ENCODE assay signal across 30 mouse cellular contexts in the genomic region with DNA sequence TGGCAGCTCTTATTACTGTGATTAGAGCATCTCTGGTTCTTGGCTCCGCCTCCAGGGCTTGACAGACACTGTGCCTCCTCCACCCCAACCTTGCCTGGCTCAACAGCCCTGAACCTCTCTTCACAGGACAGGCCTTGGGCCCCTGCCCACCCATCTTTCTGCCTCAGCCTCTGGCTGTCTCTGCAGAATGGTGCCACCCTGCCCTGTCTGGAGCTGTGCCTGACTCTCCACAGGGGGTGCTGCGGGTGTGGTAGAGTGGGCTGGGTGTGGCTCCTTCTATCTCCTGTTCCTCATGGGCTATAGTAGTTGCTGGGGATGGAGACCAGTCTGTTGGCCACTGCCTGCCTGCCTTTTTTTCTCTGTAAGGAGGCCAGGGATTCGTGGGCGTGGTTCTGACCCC. TPM values are rescaled to one million over a fixed set of nuclear protein-coding genes. Genes with fewer than 3 reads are reported as not detected.
DNase-seq lines count a peak whose midpoint lies in the region; ATAC-seq and TF ChIP-seq lines count a peak whose summit lies in the region.
"Had no signal": no experiment of that assay in that cellular context is flagged by ENCODE, and none has a peak within 500 bp of the region (broad histone marks: within the 10 kb centered on the region; RNA-seq: fewer than 3 reads in every experiment).

No protein-coding gene starts in this region.

- WGBS in forebrain, embryonic 11.5 days: 65% methylated on average over 4 of the region's 4 CpGs
- 70% methylated on average over 4 of the region's 4 CpGs for WGBS in forebrain, embryonic 12.5 days
- WGBS in liver, embryonic 14.5 days (ENCODE audit: insufficient replicate concordance): 41% methylated on average over 4 of the region's 4 CpGs
- WGBS in liver, postnatal 0 days (ENCODE audit: insufficient replicate concordance): 51% methylated on average over 4 of the region's 4 CpGs

- H3K9me3 ChIP-seq in forebrain, embryonic 11.5 days (ENCODE audit: control insufficient read depth, low read length): no peaks in the 10 kb centered on the region
- no peaks in the 10 kb centered on the region for H3K9me3 ChIP-seq in forebrain, embryonic 12.5 days
- H3K9me3 ChIP-seq in liver, embryonic 14.5 days (ENCODE audit: control insufficient read depth, low read length): no peaks in the 10 kb centered on the region
- H3K9me3 ChIP-seq in liver, postnatal 0 days (ENCODE audit: low read length): no peaks in the 10 kb centered on the region
- H3K9me3 ChIP-seq: embryonic facial prominence, embryonic 10.5 days; embryonic facial prominence, embryonic 13.5 days; G1E; heart, embryonic 10.5 days; heart, embryonic 13.5 days had no signal

- ATAC-seq in forebrain, embryonic 11.5 days (replicated peaks; ENCODE audit: low FRiP score): 0 out of 2 replicates have a peak, but pooled peaks have one; percentile 33
- ATAC-seq in forebrain, embryonic 12.5 days (ENCODE audit: low FRiP score): no peak
- ATAC-seq in liver, embryonic 14.5 days (ENCODE audit: insufficient read depth): no peak
- ATAC-seq in liver, postnatal 0 days: no peak
- ATAC-seq in megakaryocyte progenitor cell, adult 5-6 weeks (replicated peaks; ENCODE audit: poor library complexity): peak; percentile 50; the same call in 1 of the 2 replicates
- ATAC-seq: hindbrain, postnatal 0 days; inflammation-experienced regulatory T-cells, adult 6 months; Patski had no signal

- no peaks in the 10 kb centered on the region for H3K27me3 ChIP-seq in forebrain, embryonic 11.5 days (ENCODE audit: control insufficient read depth, insufficient read depth, low read length)
- H3K27me3 ChIP-seq in forebrain, embryonic 12.5 days: peaks cover 21% of the 10 kb centered on the region; the same call in 1 of the 2 replicates
- H3K27me3 ChIP-seq in liver, embryonic 14.5 days (ENCODE audit: control insufficient read depth, insufficient read depth, low read length): no peaks in the 10 kb centered on the region
- no peaks in the 10 kb centered on the region for H3K27me3 ChIP-seq in liver, postnatal 0 days (ENCODE audit: insufficient read depth, low read length)
- H3K27me3 ChIP-seq: Patski had no signal

- no peak overlapping the region for H3K4me2 ChIP-seq in forebrain, embryonic 11.5 days (ENCODE audit: low read depth, low read length, severe bottlenecking)
- no peak overlapping the region for H3K4me2 ChIP-seq in forebrain, embryonic 12.5 days
- H3K4me2 ChIP-seq in liver, embryonic 14.5 days (ENCODE audit: low read depth): no peak overlapping the region
- no peak overlapping the region for H3K4me2 ChIP-seq in liver, postnatal 0 days (ENCODE audit: low read depth, low read length)
- H3K4me2 ChIP-seq: embryonic facial prominence, embryonic 13.5 days; heart, embryonic 13.5 days; hindbrain, embryonic 14.5 days had no signal

- H3K27ac ChIP-seq in forebrain, embryonic 11.5 days (ENCODE audit: low read depth, low read length): no peak overlapping the region
- H3K27ac ChIP-seq in forebrain, embryonic 12.5 days: no peak overlapping the region
- peak overlapping the region; percentile 70 for H3K27ac ChIP-seq in layer of hippocampus, adult 2 months
- H3K27ac ChIP-seq in liver, embryonic 14.5 days: no peak overlapping the region
- no peak overlapping the region for H3K27ac ChIP-seq in liver, postnatal 0 days (ENCODE audit: low read depth)
- H3K27ac ChIP-seq: embryonic facial prominence, embryonic 10.5 days; embryonic facial prominence, embryonic 13.5 days; heart, embryonic 10.5 days; heart, embryonic 13.5 days; hindbrain, embryonic 14.5 days; hindbrain, postnatal 0 days had no signal

- no peak overlapping the region for H3K4me3 ChIP-seq in forebrain, embryonic 11.5 days (ENCODE audit: low read depth, low read length)
- no peak overlapping the region for H3K4me3 ChIP-seq in forebrain, embryonic 12.5 days (replicated peaks)
- no peak overlapping the region for H3K4me3 ChIP-seq in layer of hippocampus, adult 2 months
- no peak overlapping the region for H3K4me3 ChIP-seq in liver, embryonic 14.5 days (ENCODE audit: insufficient read depth in 1 of 2, low read depth in 2 of 2, low read length in 2 of 2)
- H3K4me3 ChIP-seq in liver, postnatal 0 days (ENCODE audit: low read depth, low read length): no peak overlapping the region
- H3K4me3 ChIP-seq: embryonic facial prominence, embryonic 10.5 days; embryonic facial prominence, embryonic 13.5 days; erythroblast, embryonic 14.5 days; heart, embryonic 10.5 days; heart, embryonic 13.5 days had no signal

- TF ChIP-seq CTCF in layer of hippocampus, adult 2 months (conservative IDR thresholded peaks at IDR 0.05): no peak
- peak; percentile 14; the same call in 1 of the 2 replicates for TF ChIP-seq CTCF in liver, embryonic 14.5 days (IDR thresholded peaks at IDR 0.05; ENCODE audit: low read depth)
- TF ChIP-seq CTCF in liver, postnatal 0 days (IDR thresholded peaks at IDR 0.05; ENCODE audit: low read depth): no peak

- no peaks in the 10 kb centered on the region for H3K4me1 ChIP-seq in forebrain, embryonic 11.5 days (replicated peaks; ENCODE audit: control insufficient read depth, insufficient read depth, low read length)
- H3K4me1 ChIP-seq in forebrain, embryonic 12.5 days: peaks cover 16% of the 10 kb centered on the region
- no peaks in the 10 kb centered on the region for H3K4me1 ChIP-seq in liver, embryonic 14.5 days (replicated peaks; ENCODE audit: control insufficient read depth in 2 of 2, insufficient read depth in 2 of 2, low read length in 1 of 2)
- no peaks in the 10 kb centered on the region for H3K4me1 ChIP-seq in liver, postnatal 0 days (ENCODE audit: insufficient read depth)
- H3K4me1 ChIP-seq: heart, embryonic 13.5 days had no signal

- no peaks in the 10 kb centered on the region for H3K36me3 ChIP-seq in forebrain, embryonic 11.5 days (ENCODE audit: control insufficient read depth, insufficient read depth, low read length)
- H3K36me3 ChIP-seq in forebrain, embryonic 12.5 days (replicated peaks): peaks cover 19% of the 10 kb centered on the region
- no peaks in the 10 kb centered on the region for H3K36me3 ChIP-seq in liver, embryonic 14.5 days (replicated peaks; ENCODE audit: control insufficient read depth, insufficient read depth, low read depth)
- H3K36me3 ChIP-seq in liver, postnatal 0 days (replicated peaks; ENCODE audit: insufficient read depth, low read length): no peaks in the 10 kb centered on the region
- H3K36me3 ChIP-seq: embryonic facial prominence, embryonic 10.5 days; G1E; heart, embryonic 10.5 days; heart, embryonic 13.5 days had no signal

- TF ChIP-seq EP300 in liver, embryonic 14.5 days (IDR thresholded peaks at IDR 0.05; ENCODE audit: low read depth): no peak
- no peak for TF ChIP-seq EP300 in liver, postnatal 0 days (IDR thresholded peaks at IDR 0.05; ENCODE audit: low read depth)

- H3K9ac ChIP-seq in forebrain, embryonic 11.5 days (ENCODE audit: low read length): no peak overlapping the region
- no peak overlapping the region for H3K9ac ChIP-seq in forebrain, embryonic 12.5 days
- no peak overlapping the region for H3K9ac ChIP-seq in liver, embryonic 14.5 days (replicated peaks)
- no peak overlapping the region for H3K9ac ChIP-seq in liver, postnatal 0 days (replicated peaks)
- H3K9ac ChIP-seq: embryonic facial prominence, embryonic 13.5 days; heart, embryonic 13.5 days; hindbrain, embryonic 14.5 days had no signal

- DNase-seq in forebrain, embryonic 11.5 days (ENCODE audit: low spot score): no peak
- no peak for DNase-seq in layer of hippocampus, adult 2 months (ENCODE audit: low spot score in 2 of 2)
- no peak for DNase-seq in layer of hippocampus, adult 18-20 months (ENCODE audit: low spot score in 2 of 2)
- DNase-seq in liver, embryonic 14.5 days (ENCODE audit: low read depth in 3 of 3, low spot score in 3 of 3): no peak
- DNase-seq in liver, postnatal 0 days: no peak
- no peak for DNase-seq in thymus, postnatal 0 days (ENCODE audit: low spot score)
- DNase-seq: adrenal gland, postnatal 10 days; adrenal gland, postnatal 36 days; B cell, adult 2 months; cerebellum, adult 2 months; cerebellum, adult 9-11 months; cerebellum, postnatal 36 days; embryo, embryonic 11 days; gastrocnemius, postnatal 25 days; heart, adult 18-20 months; heart, postnatal 14 days; heart, postnatal 4 days had no signal

RNA-seq across cellular contexts. Expression of gene Adgrb2, which starts 31.3 kb away (rescaled TPM):
- polyA plus RNA-seq in forebrain, embryonic 11.5 days (2014; fragmentation: Nextera tagmentation; extraction: Ambion mirVana): 3.6 and 8.2 TPM in 2 replicates
- polyA plus RNA-seq in forebrain, embryonic 12.5 days (2016; fragmentation: Nextera tagmentation; extraction: Ambion mirVana): 5.6 and 7.3 TPM in 2 replicates
- total RNA-seq in layer of hippocampus, adult 2 months (2021): 100 to 1,000 TPM; 549 to 563 TPM
- total RNA-seq in layer of hippocampus, adult 18-20 months (2021): 100 to 1,000 TPM; 515 to 540 TPM
- polyA plus RNA-seq in liver, embryonic 14.5 days (2012; rRNA removed): 0.22 and 0.24 TPM in 2 replicates
- 0.15 TPM in 1 of 2 replicates, not detected in the other for polyA plus RNA-seq in liver, embryonic 14.5 days (2014; fragmentation: Nextera tagmentation; extraction: Ambion mirVana)
- not detected in 2 replicates for polyA plus RNA-seq in liver, postnatal 0 days (2015; fragmentation: Nextera tagmentation; extraction: Ambion mirVana)
- not detected in 2 replicates for total RNA-seq in megakaryocyte progenitor cell, adult 5-6 weeks (2015)
- 0.41 TPM in 1 of 2 replicates, not detected in the other for total RNA-seq in megakaryocyte progenitor cell, adult 5-6 weeks (2017)
- polyA plus RNA-seq in thymus, postnatal 0 days (2015; fragmentation: Nextera tagmentation; extraction: Ambion mirVana): 0.17 and 0.36 TPM in 2 replicates
- polyA plus RNA-seq: erythroblast, embryonic 14.5 days; G1E had no signal

RNA-seq across cellular contexts. Expression of gene Col16a1, which starts 31.6 kb away (rescaled TPM):
- polyA plus RNA-seq in forebrain, embryonic 11.5 days (2014; fragmentation: Nextera tagmentation; extraction: Ambion mirVana): 5.9 and 6.3 TPM in 2 replicates
- 10.8 and 14.8 TPM in 2 replicates for polyA plus RNA-seq in forebrain, embryonic 12.5 days (2016; fragmentation: Nextera tagmentation; extraction: Ambion mirVana)
- total RNA-seq in layer of hippocampus, adult 2 months (2021): 10 to 100 TPM; 14.5 to 15.2 TPM
- total RNA-seq in layer of hippocampus, adult 18-20 months (2021): 10 to 100 TPM; 11.3 to 12.2 TPM
- 2.0 and 3.0 TPM in 2 replicates for polyA plus RNA-seq in liver, embryonic 14.5 days (2012; rRNA removed)
- 1.5 and 2.3 TPM in 2 replicates for polyA plus RNA-seq in liver, embryonic 14.5 days (2014; fragmentation: Nextera tagmentation; extraction: Ambion mirVana)
- 2.3 and 3.0 TPM in 2 replicates for polyA plus RNA-seq in liver, postnatal 0 days (2015; fragmentation: Nextera tagmentation; extraction: Ambion mirVana)
- total RNA-seq in megakaryocyte progenitor cell, adult 5-6 weeks (2015): 0.24 and 1.1 TPM in 2 replicates
- 0.17 and 0.84 TPM in 2 replicates for total RNA-seq in megakaryocyte progenitor cell, adult 5-6 weeks (2017)
- polyA plus RNA-seq in thymus, postnatal 0 days (2015; fragmentation: Nextera tagmentation; extraction: Ambion mirVana): 3.5 and 6.2 TPM in 2 replicates
- total RNA-seq: CH12.LX, G1E had no signal
- polyA plus RNA-seq: erythroblast, embryonic 14.5 days; G1E; inflammation-experienced regulatory T-cells, adult 6 months had no signal

Comparison
In these comparisons a context has a peak if more than half of its experiments do, and no peak if none do; other contexts are left out.
1. ATAC-seq: peak in forebrain, embryonic 11.5 days (single experiment) and megakaryocyte progenitor cell, adult 5-6 weeks (single experiment); none in forebrain, embryonic 12.5 days (single experiment), liver, embryonic 14.5 days (single experiment) and liver, postnatal 0 days (single experiment).